Mouse (Mus musculus): ENCODE measurements around the gene Nek1.

Gene Nek1

DNA sequence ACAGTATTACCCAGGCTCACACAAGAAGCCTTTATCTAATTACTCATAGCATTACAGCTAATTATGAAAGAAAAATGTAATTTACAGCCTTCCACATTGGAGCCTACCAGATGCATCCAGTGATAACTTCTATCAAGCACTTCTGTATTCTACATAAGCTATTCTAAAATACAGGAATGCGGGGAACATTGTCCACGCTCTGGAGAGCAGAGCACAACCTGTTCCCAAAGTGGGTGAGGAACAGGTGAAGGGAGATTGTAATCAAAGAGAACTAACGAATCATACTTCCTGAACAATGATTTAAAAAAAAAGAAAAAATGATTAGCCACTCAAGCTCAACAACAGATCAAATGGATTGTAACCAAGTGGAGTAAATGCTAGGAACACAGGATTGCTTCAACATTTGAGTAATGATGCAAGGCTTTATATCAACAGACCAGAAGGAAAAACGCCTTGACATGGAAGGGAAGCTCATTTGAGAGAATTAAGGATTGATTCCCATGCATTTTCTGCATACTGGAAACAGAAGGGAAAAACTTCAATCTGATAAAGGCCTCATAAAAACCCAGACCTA, 139.7 kb downstream of the Nek1 start:
- in situ Hi-C loops (cut with MboI; ENCODE audit: low pct_unique_long_range_greater_than_20kb in 1 of 2, low sequenced_read_pairs in 2 of 2, unreplicated experiment in 1 of 2): no loop called here

DNA sequence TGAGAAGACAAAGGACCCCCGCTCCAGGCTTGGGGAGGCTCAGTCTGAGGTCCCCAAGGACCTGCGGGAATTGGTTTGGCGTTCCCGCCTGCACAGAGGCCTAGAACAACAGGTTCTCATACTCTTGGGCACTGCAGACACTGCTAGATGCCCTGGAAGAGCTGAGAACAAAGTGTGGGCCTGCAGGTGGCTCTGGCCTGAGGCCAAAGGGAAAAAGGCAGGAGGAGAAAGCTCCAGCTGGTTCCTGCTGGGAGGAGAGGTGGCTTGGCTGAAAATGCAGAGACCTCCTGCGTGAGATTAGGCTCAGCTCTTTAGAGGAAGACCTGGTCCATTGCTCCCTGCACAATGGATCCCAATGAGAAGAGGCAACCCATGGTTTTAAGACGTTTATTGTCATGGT, 148.9 kb downstream of the Nek1 start:
- in situ Hi-C loops (cut with MboI; ENCODE audit: low pct_unique_long_range_greater_than_20kb in 1 of 2, low sequenced_read_pairs in 2 of 2, unreplicated experiment in 1 of 2): no loop called here

DNA sequence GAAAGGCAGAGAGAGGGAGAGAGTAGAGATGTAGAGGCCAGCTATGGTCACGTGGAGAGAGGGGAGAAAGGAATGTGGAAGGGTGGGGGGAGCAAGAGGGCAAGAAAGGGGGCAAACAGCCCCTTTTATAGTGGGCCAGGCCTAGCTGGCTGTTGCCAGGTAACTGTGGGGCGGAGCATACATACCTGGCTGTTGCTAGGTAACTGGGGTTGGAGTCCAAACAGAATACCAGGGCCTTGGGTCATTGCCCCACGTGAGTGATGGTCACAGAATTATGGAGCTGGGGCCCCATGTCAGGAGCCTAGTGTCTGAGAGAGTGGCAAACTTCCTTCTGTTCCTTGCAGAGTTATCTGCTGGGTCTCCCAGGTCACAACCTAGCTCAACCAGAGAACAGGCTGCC, 149.3 kb downstream of the Nek1 start:
- in situ Hi-C loops (cut with MboI; ENCODE audit: low pct_unique_long_range_greater_than_20kb in 1 of 2, low sequenced_read_pairs in 2 of 2, unreplicated experiment in 1 of 2): no loop called here

DNA sequence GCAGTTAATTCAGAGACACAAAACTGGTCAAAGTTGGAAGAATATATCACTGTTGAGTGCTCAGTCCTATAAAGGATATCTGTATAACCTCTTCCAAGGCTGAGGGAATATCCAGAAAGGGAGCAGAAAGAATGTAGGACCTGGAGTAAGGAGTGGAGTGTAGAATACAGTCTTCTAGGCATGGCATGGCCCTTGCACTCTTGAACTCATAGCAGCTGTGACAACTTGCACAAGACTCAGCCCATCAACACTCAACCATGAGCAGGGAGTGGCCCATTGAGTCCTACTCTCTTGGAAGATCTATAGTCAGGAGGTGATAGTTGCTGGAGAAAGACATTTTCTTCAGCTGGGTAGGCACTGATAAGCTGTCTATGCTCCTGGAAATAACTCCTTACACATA, 149.8 kb downstream of the Nek1 start:
- in situ Hi-C loops (cut with MboI; ENCODE audit: low pct_unique_long_range_greater_than_20kb in 1 of 2, low sequenced_read_pairs in 2 of 2, unreplicated experiment in 1 of 2): no loop called here

DNA sequence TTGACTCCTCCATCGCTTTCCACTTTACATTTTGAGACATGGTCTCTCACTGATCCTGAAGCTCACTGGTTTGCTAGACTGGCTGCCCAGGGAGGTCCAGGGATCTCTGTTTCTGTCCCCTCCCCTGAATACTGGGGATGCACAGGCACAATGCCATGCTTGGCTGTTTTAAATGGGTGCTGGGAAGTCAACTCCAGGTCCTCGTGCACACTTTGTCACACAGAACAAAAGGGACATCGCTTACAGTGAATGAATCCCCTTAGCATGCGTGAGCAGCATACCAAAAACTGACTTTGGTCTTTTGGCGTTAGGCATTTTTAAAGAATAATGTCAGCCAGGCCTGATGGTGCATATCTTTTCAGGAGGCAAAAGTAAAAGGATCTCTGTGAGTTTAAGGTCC, 155.7 kb downstream of the Nek1 start:
- in situ Hi-C loops (cut with MboI; ENCODE audit: low pct_unique_long_range_greater_than_20kb in 1 of 2, low sequenced_read_pairs in 2 of 2, unreplicated experiment in 1 of 2): no loop called here

DNA sequence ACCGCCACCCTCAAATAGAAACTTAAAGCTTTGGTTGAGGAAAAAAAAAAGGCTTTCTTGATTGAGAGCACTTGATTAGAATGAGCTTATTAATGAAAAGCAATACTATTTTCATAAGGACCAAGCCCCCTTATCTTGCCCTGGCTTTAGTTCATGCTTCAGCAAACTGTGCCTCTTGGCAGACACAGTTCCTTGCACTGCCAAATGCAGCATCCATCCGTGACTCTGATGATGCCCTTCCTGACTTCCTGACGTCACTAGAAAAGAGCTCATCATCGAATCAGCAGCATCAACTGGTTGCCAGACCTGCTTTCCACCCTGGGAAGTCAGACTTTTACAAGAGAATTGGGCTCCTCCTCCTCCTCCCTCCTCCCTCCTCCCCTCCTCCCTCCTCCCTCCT, 157.6 kb downstream of the Nek1 start:
- in situ Hi-C loops (cut with MboI; ENCODE audit: low pct_unique_long_range_greater_than_20kb in 1 of 2, low sequenced_read_pairs in 2 of 2, unreplicated experiment in 1 of 2): no loop called here

DNA sequence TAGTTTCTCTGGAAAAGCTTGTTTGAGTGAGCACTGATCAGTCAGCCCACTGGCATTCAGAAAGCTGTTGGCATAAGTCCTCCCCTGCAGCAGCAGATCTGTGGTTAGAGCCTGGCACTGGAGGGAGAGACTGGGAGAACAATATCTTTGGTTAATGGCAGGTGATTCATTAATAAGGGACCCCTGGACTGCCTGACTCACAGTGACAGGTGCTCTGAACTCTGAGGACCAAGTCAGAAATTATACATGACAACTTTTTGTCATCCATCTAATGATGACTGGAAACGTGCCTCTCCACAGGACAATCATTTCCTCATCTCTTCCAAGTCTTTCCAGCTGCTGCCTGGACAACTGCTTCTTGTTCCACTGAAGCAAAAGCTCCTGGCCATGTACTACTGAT, 163.4 kb downstream of the Nek1 start:
- in situ Hi-C loops (cut with MboI; ENCODE audit: low pct_unique_long_range_greater_than_20kb in 1 of 2, low sequenced_read_pairs in 2 of 2, unreplicated experiment in 1 of 2): no loop called here

DNA sequence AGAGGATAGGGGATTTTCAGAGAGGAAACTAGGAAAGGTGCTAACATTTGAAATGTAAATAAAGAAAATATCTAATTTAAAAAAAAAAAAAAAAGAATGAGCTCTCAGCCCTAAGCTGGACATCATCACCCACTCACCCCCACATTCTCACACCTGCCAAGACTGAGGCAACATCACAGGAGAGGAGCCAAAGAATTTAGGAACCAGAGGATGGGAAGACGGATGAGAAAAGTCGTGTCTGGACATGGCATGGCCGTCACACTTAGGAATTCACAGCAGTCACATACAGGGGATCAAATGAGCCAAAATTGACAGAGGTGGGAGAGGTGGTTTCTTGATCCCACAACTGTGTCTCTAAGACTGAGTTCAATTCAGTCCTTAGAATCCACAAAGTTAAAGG, 165.5 kb downstream of the Nek1 start:
- in situ Hi-C loops (cut with MboI; ENCODE audit: low pct_unique_long_range_greater_than_20kb in 1 of 2, low sequenced_read_pairs in 2 of 2, unreplicated experiment in 1 of 2): no loop called here

DNA sequence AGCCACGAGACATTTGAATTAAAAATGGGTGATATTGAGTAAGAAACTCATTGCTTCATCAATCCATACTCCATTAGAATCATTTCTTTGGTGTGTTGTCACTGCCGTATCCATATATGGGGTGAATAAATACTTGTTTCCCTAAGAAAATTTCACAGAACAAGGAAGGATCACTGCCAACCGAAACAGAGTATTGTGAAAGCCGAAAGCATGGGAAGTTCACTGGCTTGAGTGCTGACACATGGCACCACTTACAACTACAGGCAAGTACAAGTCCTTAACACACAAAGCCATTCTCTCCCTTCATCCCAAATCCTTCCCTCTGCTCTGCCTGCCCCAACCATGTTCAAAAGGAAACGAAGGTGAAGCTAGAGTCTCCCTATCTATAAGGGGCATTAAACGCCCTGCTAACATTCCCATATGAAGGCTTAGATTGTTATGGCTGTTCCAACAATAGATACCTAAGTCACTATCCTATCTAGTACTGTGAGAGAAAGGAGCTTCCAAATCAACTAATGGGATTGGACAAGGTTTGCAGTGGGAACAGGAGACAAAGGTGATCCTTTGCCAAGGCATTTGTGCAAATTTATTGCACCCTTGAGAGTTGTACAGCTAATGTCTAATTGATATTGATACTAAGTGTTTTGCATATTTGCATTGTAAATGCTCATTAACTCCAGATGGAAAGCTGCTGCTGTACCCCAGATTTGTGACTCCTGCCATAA, 168.6 kb downstream of the Nek1 start:
- in situ Hi-C loops (cut with MboI; ENCODE audit: low pct_unique_long_range_greater_than_20kb in 1 of 2, low sequenced_read_pairs in 2 of 2, unreplicated experiment in 1 of 2): no loop called here

DNA sequence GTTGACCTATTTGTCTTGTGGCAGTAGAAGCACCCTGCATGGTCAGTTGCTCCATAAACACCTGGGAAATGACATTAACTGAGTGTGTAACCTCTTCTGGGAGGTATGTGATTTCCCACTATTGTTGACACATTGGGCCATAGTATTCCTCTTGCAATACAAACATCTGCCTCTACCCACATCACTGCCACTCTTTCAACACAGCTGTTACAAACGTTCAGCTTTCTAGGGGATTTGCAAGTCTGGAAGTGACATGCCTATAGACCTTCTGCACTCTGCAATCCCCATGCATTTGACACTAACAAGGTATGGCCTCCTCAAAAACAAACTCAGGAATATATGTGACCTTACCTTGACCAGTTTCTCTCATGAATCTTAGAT, 169.2 kb downstream of the Nek1 start:
- in situ Hi-C loops (cut with MboI; ENCODE audit: low pct_unique_long_range_greater_than_20kb in 1 of 2, low sequenced_read_pairs in 2 of 2, unreplicated experiment in 1 of 2): no loop called here

DNA sequence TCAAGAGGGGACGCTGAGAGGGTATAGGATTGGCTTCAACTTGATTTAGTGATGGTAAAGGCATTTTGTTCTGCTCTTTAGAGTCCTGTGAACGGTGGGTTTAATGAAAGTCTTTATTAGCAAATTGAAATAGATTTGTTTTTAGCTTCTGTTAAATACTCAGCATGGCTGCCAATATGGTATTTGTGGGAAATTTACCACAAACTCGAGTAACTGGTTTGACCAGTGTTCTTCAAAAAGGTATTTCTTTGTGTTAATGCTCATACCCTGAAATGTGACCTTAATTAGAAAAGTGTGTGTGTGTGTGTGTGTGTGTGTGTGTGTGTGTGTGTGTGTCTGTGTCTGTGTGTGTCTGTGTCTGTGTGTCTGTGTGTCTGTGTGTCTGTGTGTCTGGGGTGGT, 178.6 kb downstream of the Nek1 start:
- in situ Hi-C loops (cut with MboI; ENCODE audit: low pct_unique_long_range_greater_than_20kb in 1 of 2, low sequenced_read_pairs in 2 of 2, unreplicated experiment in 1 of 2): no loop called here

DNA sequence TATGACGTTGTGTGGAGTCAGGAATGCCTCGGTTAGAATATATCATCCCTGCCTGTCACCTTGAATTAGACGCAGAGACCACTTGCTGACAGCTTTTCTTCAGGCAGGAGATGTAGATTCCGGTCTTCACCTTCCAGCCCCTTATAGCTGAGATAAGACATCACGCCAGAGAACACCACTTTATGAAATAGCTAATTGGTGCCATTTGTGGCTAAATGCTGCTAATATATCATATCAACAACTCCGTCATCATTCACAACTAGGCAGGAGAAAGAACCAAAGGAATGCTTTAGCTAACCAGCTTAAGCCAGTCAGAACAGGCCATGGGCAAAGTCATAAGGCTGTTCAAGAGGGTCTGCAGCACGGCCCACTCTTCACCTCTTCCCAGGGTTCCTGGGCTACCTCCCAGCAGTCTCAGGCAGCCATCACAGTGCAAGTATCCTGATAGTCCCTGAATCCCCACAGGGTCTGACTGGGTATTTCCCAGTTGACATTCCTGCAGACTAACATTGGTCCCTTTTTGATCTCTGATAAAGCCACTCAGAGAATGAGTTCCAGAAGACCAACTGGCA, 181.0 kb downstream of the Nek1 start:
- in situ Hi-C loops (cut with MboI; ENCODE audit: low pct_unique_long_range_greater_than_20kb in 1 of 2, low sequenced_read_pairs in 2 of 2, unreplicated experiment in 1 of 2): no loop called here

DNA sequence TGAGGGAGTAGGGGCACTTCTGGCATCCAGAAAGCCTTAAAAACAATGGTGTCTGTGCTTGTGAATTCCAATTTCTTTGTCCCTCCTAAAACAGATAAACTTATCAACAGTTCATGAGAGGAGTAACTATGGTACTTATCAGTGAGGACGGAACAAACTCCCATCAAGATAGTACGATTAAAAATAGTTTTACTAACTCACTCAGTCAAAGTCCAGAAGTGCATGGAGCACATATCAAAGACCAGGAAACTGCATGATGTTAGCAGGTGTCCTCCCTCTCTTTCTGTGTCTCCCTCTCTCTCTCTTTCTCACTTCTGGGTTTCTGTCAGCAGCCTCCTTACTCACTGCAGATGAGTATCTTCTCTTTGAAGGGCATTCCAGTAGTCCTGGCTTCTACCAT, 182.9 kb downstream of the Nek1 start:
- in situ Hi-C loops (cut with MboI; ENCODE audit: low pct_unique_long_range_greater_than_20kb in 1 of 2, low sequenced_read_pairs in 2 of 2, unreplicated experiment in 1 of 2): no loop called here

DNA sequence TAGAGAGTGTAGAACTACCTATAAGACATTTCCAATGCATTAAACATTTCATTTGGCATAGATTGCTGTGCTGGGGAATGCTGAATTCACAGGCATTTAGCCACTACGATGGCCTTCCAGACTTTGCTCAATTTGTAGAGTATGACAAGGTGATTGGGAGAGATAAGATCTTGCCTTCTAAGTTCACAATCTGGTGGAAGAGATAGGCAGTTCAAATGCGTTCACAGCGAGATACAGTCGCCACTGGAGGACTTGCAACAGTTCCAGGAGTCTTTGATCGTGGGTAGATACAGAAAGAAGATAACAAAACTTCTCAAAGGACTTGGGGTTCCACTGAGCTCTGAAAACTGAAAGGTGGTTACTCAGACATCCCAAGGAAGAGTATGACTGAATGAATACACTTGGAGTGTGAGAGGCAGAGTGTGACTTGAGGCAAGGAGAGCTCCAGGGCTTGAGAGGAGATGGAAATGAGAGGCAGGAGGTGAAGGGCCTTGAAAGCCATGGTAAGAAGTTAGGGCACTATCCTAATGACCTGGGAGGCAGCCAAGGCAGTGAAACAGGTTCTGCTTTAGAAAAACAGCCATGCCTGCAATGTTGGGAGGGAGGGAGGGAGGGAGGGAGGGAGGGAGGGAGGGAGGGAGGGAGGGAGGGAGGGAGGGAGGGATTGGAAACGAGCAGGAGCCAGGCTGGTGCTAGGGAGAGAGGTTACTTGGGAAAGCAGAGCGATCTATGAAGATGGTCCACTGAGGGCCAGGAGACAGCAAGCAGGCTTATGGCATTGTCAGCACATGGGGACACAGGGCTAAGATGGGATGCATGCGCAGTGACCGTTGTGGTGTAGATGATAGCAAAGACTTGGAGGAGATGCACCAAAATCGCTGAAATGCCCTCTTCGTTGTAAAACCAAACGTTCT, 184.9 kb downstream of the Nek1 start:
- in situ Hi-C loops (cut with MboI; ENCODE audit: low pct_unique_long_range_greater_than_20kb in 1 of 2, low sequenced_read_pairs in 2 of 2, unreplicated experiment in 1 of 2): no loop called here

DNA sequence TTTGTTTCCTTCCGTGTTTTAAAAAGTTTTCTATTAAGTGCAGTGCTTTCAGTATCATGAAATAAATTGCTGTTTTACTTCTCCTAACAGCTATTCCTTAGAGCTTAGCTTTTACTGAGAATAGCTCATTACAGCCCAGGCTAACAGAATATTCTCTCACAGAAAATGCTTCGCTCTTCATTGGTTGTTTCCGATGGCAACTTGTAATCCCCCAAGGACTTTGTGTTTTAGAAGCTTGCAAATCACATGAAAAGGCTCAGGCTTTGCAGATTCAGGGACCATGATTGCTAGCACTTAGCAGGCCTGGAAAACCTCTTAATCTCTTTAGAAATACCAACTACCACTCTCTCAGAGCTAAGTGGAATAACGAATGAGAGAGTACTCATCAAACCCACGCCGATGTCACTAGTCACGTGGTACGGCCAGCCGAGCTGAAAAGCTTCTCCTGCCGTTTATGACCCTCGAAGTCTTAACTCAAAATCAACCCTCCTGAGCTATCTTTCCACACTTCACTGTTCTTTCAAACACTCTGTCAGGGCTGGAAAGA, 185.7 kb downstream of the Nek1 start:
- in situ Hi-C loops (cut with MboI; ENCODE audit: low pct_unique_long_range_greater_than_20kb in 1 of 2, low sequenced_read_pairs in 2 of 2, unreplicated experiment in 1 of 2): no loop called here
